Mouse (Mus musculus) mesoderm, embryonic 11.5 days (tissue): ENCODE data around the gene Adam1a.

Experiments
- DNase-seq: peaks from one replicate; pipeline ENCODE4 v3.0.0-alpha.2; 2012; ENCODE audit warnings: low read depth, low spot score

The Adam1a gene

DNA sequence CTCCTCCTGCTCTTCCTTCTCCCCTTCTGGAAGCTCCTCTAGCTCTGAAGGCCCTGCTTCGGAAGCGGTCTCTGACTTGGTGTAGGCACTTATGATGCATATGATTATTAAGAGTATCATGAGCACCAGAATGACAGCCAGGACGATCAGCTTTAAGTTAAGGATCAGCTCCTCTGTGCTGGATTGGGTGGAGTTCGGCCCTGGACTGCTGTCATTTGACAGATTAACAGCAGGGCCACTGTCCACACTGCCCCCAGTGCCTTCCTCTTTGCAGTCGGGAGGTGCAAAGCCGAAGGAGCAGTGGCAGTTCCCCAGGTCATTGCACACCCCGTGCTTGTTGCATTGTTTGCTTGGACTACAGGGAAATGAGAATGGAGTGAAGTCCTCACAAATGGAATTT lies 44.6 kb downstream of the Adam1a start:
- no peak for DNase-seq

DNA sequence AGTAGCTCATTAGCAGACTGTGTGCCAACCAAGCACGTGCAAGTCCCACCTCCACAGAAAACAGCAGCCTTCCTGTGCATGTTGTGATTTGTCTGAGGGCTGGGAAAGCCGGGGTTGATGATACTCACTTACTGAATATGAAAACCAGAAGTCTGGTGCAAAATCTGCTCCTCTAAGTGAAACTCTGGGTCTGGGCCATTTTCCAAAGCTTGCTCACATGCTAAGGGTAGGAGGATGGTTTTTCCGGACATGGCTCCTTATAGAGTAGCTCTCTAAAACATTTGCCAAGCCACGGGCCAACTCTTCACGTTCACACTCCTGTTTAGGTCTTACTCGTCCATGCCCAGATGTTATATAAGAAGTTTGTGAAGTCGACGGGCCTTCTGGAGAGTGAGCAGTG lies 52.0 kb downstream of the Adam1a start:
- DNase-seq: no peak

DNA sequence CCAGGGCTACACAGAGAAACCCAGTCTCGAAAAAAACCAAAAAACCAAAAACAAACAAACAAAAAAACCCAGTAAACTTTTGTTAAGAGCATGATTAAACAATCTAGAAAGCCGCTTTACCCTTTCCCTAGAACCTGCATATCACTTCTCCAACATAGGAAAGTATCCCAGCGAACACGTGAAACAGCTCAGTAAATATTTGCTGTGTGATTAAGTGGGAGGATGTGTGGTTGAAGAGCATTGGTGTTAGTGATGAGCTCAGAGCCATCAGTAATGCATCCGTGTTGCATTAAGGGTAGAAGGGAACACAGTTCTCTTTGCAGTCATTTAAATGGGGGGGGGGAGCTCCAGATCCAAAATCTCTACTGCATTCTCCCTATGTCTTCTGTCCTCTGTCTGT lies 60.5 kb downstream of the Adam1a start:
- no peak for DNase-seq

DNA sequence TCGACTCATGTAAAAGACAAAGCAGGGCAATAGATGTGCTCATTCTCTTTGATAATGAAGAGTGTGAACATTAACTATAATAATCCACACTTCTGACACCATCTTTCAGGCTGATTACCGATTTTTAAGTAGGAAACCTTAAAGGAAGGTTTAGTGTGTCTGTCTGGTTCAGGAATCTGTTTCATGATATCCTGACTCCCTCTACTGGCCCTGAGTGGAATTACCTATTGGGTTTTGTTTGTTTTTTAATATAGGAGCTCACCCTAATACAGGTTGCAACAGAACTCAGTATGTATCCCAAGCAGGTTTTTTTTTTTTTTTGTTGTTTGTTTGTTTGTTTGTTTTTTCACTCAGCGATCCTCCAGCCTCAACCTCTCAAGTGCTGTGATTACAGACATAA lies 67.6 kb downstream of the Adam1a start:
- DNase-seq: peak; percentile 67

DNA sequence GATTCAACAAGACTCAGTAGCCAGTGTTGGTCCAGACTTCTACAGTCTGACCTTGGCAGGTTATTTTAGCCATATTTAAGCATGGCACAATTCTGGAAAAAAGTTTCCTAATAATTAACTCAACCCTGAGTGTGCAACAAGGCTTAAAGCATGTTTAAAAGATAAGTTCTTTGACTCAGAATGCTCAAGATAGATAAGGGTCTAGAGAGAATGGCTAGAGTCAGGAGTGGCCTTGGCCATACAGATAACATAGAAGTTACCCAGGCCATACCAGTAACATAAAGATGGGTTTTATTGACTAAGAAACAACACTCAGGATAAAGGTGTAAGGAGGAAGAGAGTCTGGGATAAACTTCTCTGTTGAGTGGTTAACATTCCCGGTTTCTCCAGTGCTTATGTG lies 69.2 kb downstream of the Adam1a start:
- DNase-seq: no peak

DNA sequence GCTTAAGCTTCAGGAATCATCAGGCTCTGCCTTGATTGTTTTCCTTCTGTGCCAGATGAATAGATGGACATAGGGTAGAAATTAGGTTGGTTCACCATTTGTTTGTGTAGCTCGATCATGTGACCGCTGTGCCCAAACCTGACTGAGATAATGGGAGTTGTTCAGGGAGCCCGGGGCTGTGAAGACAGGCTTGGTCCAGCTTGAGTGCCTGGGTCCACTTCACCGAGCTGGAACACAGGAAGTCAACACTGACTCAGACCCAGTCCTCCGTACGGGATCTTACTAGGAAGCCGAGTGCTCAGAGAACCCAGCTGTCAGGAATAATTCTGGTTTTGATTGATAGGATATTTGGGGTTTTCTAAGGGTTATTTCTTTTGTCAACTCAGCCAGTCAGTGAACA lies 70.7 kb downstream of the Adam1a start:
- no peak for DNase-seq

DNA sequence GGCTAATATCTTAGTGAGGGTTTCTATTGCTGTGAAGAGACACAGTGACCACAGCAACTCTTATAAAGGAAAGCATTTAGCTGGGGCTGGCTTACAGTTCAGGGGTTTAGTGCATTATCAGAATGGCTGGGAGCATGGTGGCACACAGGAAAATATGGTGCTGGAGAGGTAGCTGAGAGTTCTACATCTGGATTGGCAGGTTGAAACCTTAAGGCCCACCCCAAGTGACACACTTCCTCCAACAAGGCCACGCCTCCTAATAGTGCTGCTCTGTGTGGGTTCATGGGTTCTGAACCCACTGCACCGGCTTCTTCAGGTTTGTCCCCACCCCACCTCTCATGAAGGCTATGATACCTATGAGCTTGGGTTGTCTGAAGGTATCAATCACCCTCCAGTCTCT lies 72.9 kb downstream of the Adam1a start:
- DNase-seq: no peak

DNA sequence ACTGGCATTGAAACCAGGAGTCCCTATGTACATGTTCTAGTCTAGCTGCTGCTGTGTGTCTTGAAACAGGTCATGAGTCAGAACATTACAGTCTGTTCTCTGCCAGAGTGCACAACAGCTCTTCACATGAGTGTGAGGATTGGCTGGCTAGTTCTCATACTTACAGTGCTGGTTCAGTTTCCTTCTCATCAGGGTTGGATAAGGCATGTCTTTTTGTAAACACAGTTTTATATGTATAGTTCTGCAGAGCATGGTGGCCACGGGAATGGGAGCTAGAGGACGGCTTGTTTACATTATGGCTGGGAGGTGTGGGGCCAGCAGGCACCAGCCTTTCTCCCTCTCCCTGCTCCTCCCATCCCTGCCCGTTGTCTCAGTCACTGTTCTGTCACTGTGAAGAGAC lies 75.7 kb downstream of the Adam1a start:
- DNase-seq: no peak
